Mouse (Mus musculus): ENCODE results near the gene Nadk. TPM values are rescaled to one million over a fixed set of nuclear protein-coding genes. Genes with fewer than 3 reads are reported as not detected.

Gene Nadk
- 93.5 and 101 TPM in 2 replicates for polyA plus RNA-seq (2016; fragmentation: Nextera tagmentation; extraction: Ambion mirVana)

- no peak for ATAC-seq (ENCODE audit: low FRiP score)
Observed at GRCm38 (mm10) chr4:155561661-155562442, at the start of gene Nadk. Gene Nadk, plus strand, starts transcription at chr4:155562378.

GRCm38 (mm10) chr4:155514810-155515209 lies 47.4 kb upstream of the Nadk start:
- H3K4me3 ChIP-seq (replicated peaks), result no peak overlapping the region
- no peak for ATAC-seq (ENCODE audit: low FRiP score)
- H3K4me2 ChIP-seq, result no peak overlapping the region
- H3K4me1 ChIP-seq, result peaks cover 6% of the 10 kb centered on the region; the same call in 1 of the 2 replicates
- H3K9ac ChIP-seq, result no peak overlapping the region
- no peaks in the 10 kb centered on the region for H3K9me3 ChIP-seq
- peaks cover 3% of the 10 kb centered on the region for H3K36me3 ChIP-seq (replicated peaks)
- H3K27me3 ChIP-seq, result no peaks in the 10 kb centered on the region
- no peak overlapping the region for H3K27ac ChIP-seq
- WGBS, result 100% methylated on average over 2 of the region's 2 CpGs

More at GRCm38 (mm10) chr4:155561661-155562442, at the start of gene Nadk:
- WGBS, result 78% methylated on average over 7 of the region's 7 CpGs
- H3K36me3 ChIP-seq (replicated peaks), result peaks cover 42% of the 10 kb centered on the region
- H3K4me2 ChIP-seq, result peak within 1 kb of the TSS; percentile 77
- peak within 1 kb of the TSS; percentile 87 for H3K4me3 ChIP-seq (replicated peaks)
- peak within 1 kb of the TSS; percentile 91 for H3K27ac ChIP-seq
- peak within 1 kb of the TSS; percentile 45; the same call in 1 of the 2 replicates for H3K9ac ChIP-seq
- H3K9me3 ChIP-seq, result no peaks in the 10 kb centered on the region
- no peaks in the 10 kb centered on the region for H3K27me3 ChIP-seq
- H3K4me1 ChIP-seq, result peaks cover 40% of the 10 kb centered on the region

- Histone ChIP-seq H3K4me1 (no peaks in the 10 kb centered on the region), H3K9ac (no peak overlapping the region), H3K36me3 (replicated peaks) (peaks cover 11% of the 10 kb centered on the region), H3K4me2 (no peak overlapping the region), H3K27ac (no peak overlapping the region), H3K4me3 (replicated peaks) (no peak overlapping the region), H3K27me3 (no peaks in the 10 kb centered on the region), H3K9me3 (no peaks in the 10 kb centered on the region)
- ATAC-seq (ENCODE audit: low FRiP score), result no peak
- WGBS, result 87% methylated on average over 7 of the region's 7 CpGs
Observed at GRCm38 (mm10) chr4:155517948-155518517, 44.1 kb upstream of the Nadk start.

GRCm38 (mm10) chr4:155522327-155522726 lies 39.9 kb upstream of the Nadk start:
- Histone ChIP-seq H3K36me3 (replicated peaks) (peaks cover 11% of the 10 kb centered on the region), H3K27ac (no peak overlapping the region)

GRCm38 (mm10) chr4:155525751-155526150 lies 36.4 kb upstream of the Nadk start:
- H3K9ac ChIP-seq, result no peak overlapping the region
- no peaks in the 10 kb centered on the region for H3K9me3 ChIP-seq
- H3K36me3 ChIP-seq (replicated peaks), result peaks cover 42% of the 10 kb centered on the region
- H3K27me3 ChIP-seq, result no peaks in the 10 kb centered on the region
- H3K4me1 ChIP-seq, result no peaks in the 10 kb centered on the region
- no peak overlapping the region for H3K27ac ChIP-seq
- 92% methylated on average over 5 of the region's 5 CpGs for WGBS
- no peak for ATAC-seq (ENCODE audit: low FRiP score)
- no peak overlapping the region for H3K4me3 ChIP-seq (replicated peaks)
- H3K4me2 ChIP-seq, result no peak overlapping the region

More at GRCm38 (mm10) chr4:155522327-155522726, 39.9 kb upstream of the Nadk start:
- WGBS, result 82% methylated on average over 7 of the region's 7 CpGs
- Histone ChIP-seq H3K4me3 (replicated peaks) (no peak overlapping the region), H3K4me2 (no peak overlapping the region), H3K27me3 (no peaks in the 10 kb centered on the region), H3K9me3 (no peaks in the 10 kb centered on the region), H3K9ac (no peak overlapping the region), H3K4me1 (no peaks in the 10 kb centered on the region)
- no peak for ATAC-seq (ENCODE audit: low FRiP score)

GRCm38 (mm10) chr4:155529294-155529693 lies 32.9 kb upstream of the Nadk start:
- no peak overlapping the region for H3K27ac ChIP-seq
- WGBS, result 88% methylated on average over 3 of the region's 3 CpGs
- no peaks in the 10 kb centered on the region for H3K9me3 ChIP-seq

GRCm38 (mm10) chr4:155549993-155550392 lies 12.2 kb upstream of the Nadk start:
- no peaks in the 10 kb centered on the region for H3K9me3 ChIP-seq
- WGBS, result 95% methylated on average over 7 of the region's 7 CpGs
- no peak overlapping the region for H3K4me2 ChIP-seq
- no peak overlapping the region for H3K9ac ChIP-seq
- H3K4me3 ChIP-seq (replicated peaks), result no peak overlapping the region
- no peak overlapping the region for H3K27ac ChIP-seq
- no peak for ATAC-seq (ENCODE audit: low FRiP score)
- H3K4me1 ChIP-seq, result no peaks in the 10 kb centered on the region
- peaks cover 75% of the 10 kb centered on the region for H3K36me3 ChIP-seq (replicated peaks)
- H3K27me3 ChIP-seq, result no peaks in the 10 kb centered on the region

More at GRCm38 (mm10) chr4:155529294-155529693, 32.9 kb upstream of the Nadk start:
- Histone ChIP-seq H3K4me2 (no peak overlapping the region), H3K9ac (no peak overlapping the region), H3K36me3 (replicated peaks) (peaks cover 61% of the 10 kb centered on the region), H3K4me3 (replicated peaks) (no peak overlapping the region), H3K4me1 (no peaks in the 10 kb centered on the region), H3K27me3 (no peaks in the 10 kb centered on the region)
- ATAC-seq (ENCODE audit: low FRiP score), result no peak

GRCm38 (mm10) chr4:155550446-155550845 lies 11.7 kb upstream of the Nadk start:
- ATAC-seq (ENCODE audit: low FRiP score), result no peak
- H3K36me3 ChIP-seq (replicated peaks), result peaks cover 76% of the 10 kb centered on the region

GRCm38 (mm10) chr4:155551073-155551472 lies 11.1 kb upstream of the Nadk start:
- H3K4me1 ChIP-seq, result no peaks in the 10 kb centered on the region
- no peak overlapping the region for H3K4me2 ChIP-seq
- peaks cover 76% of the 10 kb centered on the region for H3K36me3 ChIP-seq (replicated peaks)
- H3K4me3 ChIP-seq (replicated peaks), result no peak overlapping the region
- H3K9ac ChIP-seq, result no peak overlapping the region
- H3K9me3 ChIP-seq, result no peaks in the 10 kb centered on the region
- no peak for ATAC-seq (ENCODE audit: low FRiP score)
- no peaks in the 10 kb centered on the region for H3K27me3 ChIP-seq
- no peak overlapping the region for H3K27ac ChIP-seq
- WGBS, result 94% methylated on average over 4 of the region's 4 CpGs

More at GRCm38 (mm10) chr4:155550446-155550845, 11.7 kb upstream of the Nadk start:
- Histone ChIP-seq H3K9me3 (no peaks in the 10 kb centered on the region), H3K4me2 (no peak overlapping the region), H3K9ac (no peak overlapping the region), H3K4me1 (no peaks in the 10 kb centered on the region), H3K27me3 (no peaks in the 10 kb centered on the region), H3K4me3 (replicated peaks) (no peak overlapping the region), H3K27ac (no peak overlapping the region)
- 94% methylated on average over 2 of the region's 2 CpGs for WGBS

- 93% methylated on average over 6 of the region's 6 CpGs for WGBS
- ATAC-seq (ENCODE audit: low FRiP score), result no peak
Observed at GRCm38 (mm10) chr4:155552917-155553532, 9.2 kb upstream of the Nadk start.

GRCm38 (mm10) chr4:155554880-155555279 lies 7.3 kb upstream of the Nadk start:
- H3K36me3 ChIP-seq (replicated peaks), result peaks cover 91% of the 10 kb centered on the region
- H3K4me2 ChIP-seq, result no peak overlapping the region
- H3K9me3 ChIP-seq, result no peaks in the 10 kb centered on the region
- WGBS, result 84% methylated on average over 4 of the region's 4 CpGs
- H3K27ac ChIP-seq, result no peak overlapping the region
- no peaks in the 10 kb centered on the region for H3K4me1 ChIP-seq
- H3K4me3 ChIP-seq (replicated peaks), result no peak overlapping the region
- H3K27me3 ChIP-seq, result no peaks in the 10 kb centered on the region
- H3K9ac ChIP-seq, result no peak overlapping the region
- no peak for ATAC-seq (ENCODE audit: low FRiP score)

More at GRCm38 (mm10) chr4:155552917-155553532, 9.2 kb upstream of the Nadk start:
- Histone ChIP-seq H3K4me3 (replicated peaks) (no peak overlapping the region), H3K36me3 (replicated peaks) (peaks cover 89% of the 10 kb centered on the region), H3K9me3 (no peaks in the 10 kb centered on the region), H3K9ac (no peak overlapping the region), H3K4me2 (no peak overlapping the region), H3K27me3 (no peaks in the 10 kb centered on the region), H3K27ac (no peak overlapping the region), H3K4me1 (no peaks in the 10 kb centered on the region)

- Histone ChIP-seq H3K27ac (no peak overlapping the region), H3K9ac (no peak overlapping the region), H3K27me3 (no peaks in the 10 kb centered on the region), H3K4me1 (no peaks in the 10 kb centered on the region), H3K4me3 (replicated peaks) (no peak overlapping the region), H3K9me3 (no peaks in the 10 kb centered on the region), H3K4me2 (no peak overlapping the region), H3K36me3 (replicated peaks) (peaks cover 96% of the 10 kb centered on the region)
- WGBS, result 64% methylated on average over 1 of the region's 1 CpGs
- ATAC-seq (ENCODE audit: low FRiP score), result no peak
Observed at GRCm38 (mm10) chr4:155555464-155555863, 6.7 kb upstream of the Nadk start.

Measured in forebrain, embryonic 12.5 days (tissue).